Mouse (Mus musculus) olfactory bulb, adult 2 months (tissue): ENCODE results near the gene E2f8.

ENCODE experiments used
- CTCF ChIP-seq: fragments of 200-500 bp; IDR thresholded peaks from 2 replicates; pipeline ENCODE4 v1.5.1; 2012; ENCODE audit warnings: low read depth, mild to moderate bottlenecking, low read length, moderate library complexity; ENCODE audit not compliant: insufficient read depth
- POLR2A ChIP-seq: fragments of 200-500 bp; IDR thresholded peaks from 2 replicates; pipeline ENCODE4 v1.6.1; 2012; ENCODE audit warnings: mild to moderate bottlenecking, low read depth, low read length, moderate library complexity; ENCODE audit not compliant: insufficient read depth

DNA sequence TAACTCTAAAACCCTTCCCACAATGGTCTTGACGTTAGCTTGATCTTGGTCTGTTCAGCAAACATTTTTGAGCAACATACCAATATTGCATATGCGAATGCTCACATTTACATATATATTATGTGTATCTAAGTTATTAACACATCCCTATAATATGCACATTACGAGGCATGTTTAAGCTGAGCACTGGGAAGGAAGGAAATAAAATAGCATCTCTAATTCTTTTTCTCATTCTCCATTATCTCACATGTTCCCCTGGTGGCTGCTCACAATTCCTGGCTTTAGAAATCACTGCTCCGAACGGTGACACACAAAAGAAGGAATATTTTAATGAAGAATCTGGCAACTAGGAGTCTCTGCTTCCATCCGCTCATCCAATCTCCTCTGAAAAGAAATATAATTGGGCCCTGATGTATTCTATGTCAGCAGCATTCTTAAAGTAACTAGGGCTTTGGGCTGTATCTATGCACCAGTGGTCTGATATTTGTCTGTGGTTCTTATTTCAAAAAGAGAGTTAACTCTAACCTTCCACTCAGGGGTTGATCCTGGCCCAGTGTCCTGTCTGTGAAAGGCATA is 29.8 kb downstream of the E2f8 start:
- TF ChIP-seq CTCF (no peak), POLR2A (no peak)
